Mouse (Mus musculus) heart, postnatal 0 days (tissue): ENCODE measurements around the gene Lrrc4. TPM values are rescaled to one million over a fixed set of nuclear protein-coding genes. Genes with fewer than 3 reads are reported as not detected.

Source experiments
- ATAC-seq: fragments of 200-750 bp; cut with Nextera tagmentation; 2 replicates; pipeline ENCODE4 v1.8.0; 2017; ENCODE audit warnings: low read depth, moderate number of reproducible peaks, moderate library complexity; ENCODE audit not compliant: insufficient read depth
- DNase-seq: peaks from one replicate; pipeline ENCODE4 v3.0.0-alpha.2; 2016; ENCODE audit warnings: low spot score
- H3K27ac ChIP-seq: fragments of 300-500 bp; sonication (generic); 2 replicates; pipeline ENCODE4 v1.5.1; 2014; ENCODE audit warnings: low read depth, mild to moderate bottlenecking
- H3K27me3 ChIP-seq: fragments of 300-500 bp; sonication (generic); 2 replicates; pipeline ENCODE4 v1.6.1; 2014; ENCODE audit warnings: low read length, mixed read lengths; ENCODE audit not compliant: control insufficient read depth, insufficient read depth
- H3K36me3 ChIP-seq: fragments of 300-500 bp; sonication (generic); replicated peaks from 2 replicates; pipeline ENCODE4 v1.6.1; 2014; ENCODE audit warnings: low read length, mixed read lengths; ENCODE audit not compliant: control insufficient read depth, insufficient read depth
- H3K4me1 ChIP-seq: fragments of 300-500 bp; sonication (generic); 2 replicates; pipeline ENCODE4 v1.6.1; 2014; ENCODE audit warnings: antibody characterized with exemption; ENCODE audit not compliant: control insufficient read depth, insufficient read depth
- H3K4me2 ChIP-seq: fragments of 300-500 bp; sonication (generic); 2 replicates; pipeline ENCODE4 v1.6.1; 2014; ENCODE audit warnings: low read depth, mild to moderate bottlenecking, low read length, moderate library complexity
- H3K4me3 ChIP-seq: fragments of 300-500 bp; sonication (generic); 2 replicates; pipeline ENCODE4 v1.5.1; 2014; ENCODE audit warnings: low read depth, low read length
- H3K9ac ChIP-seq: fragments of 300-500 bp; sonication (generic); replicated peaks from 2 replicates; pipeline ENCODE4 v1.6.1; 2014; ENCODE audit warnings: low read depth, low read length, mixed read lengths
- H3K9me3 ChIP-seq: fragments of 300-500 bp; sonication (generic); replicated peaks from 2 replicates; pipeline ENCODE4 v1.6.1; 2016; ENCODE audit warnings: low read length; ENCODE audit not compliant: control insufficient read depth
- CTCF ChIP-seq: IDR thresholded peaks from 2 replicates; pipeline ENCODE4 v1.5.1; 2016; ENCODE audit warnings: antibody characterized with exemption, control low read depth, low read depth
- EP300 ChIP-seq: IDR thresholded peaks from 2 replicates; pipeline ENCODE4 v1.6.1; 2016; ENCODE audit warnings: antibody characterized with exemption, low read depth
- WGBS: fragments of 180-500 bp; shearing (Covaris S2); extraction: QIAGEN DNeasy Blood & Tissue Kit; methylation state at CpG from one replicate; pipeline ENCODE4 v1.1.7; 2014; 5-methylcytosine and 5-hydroxymethylcytosine counted together
- polyA plus RNA-seq: library from polyadenylated mRNA; unstranded; fragments of >200 nt; fragmentation: Nextera tagmentation; extraction: Ambion mirVana; gene quantifications from 2 replicates; pipeline ENCODE4 v1.2.1, GENCODE M21; 2015
- total RNA-seq: library from RNA; depleted of rRNA; stranded (reverse); fragments of >200 nt; gene quantifications from 2 replicates; pipeline ENCODE4 v1.2.3, GENCODE M21; 2014; ENCODE audit warnings: low replicate concordance

The Lrrc4 gene
- total and polyA plus RNA-seq, 2 experiments from 2014 or later, result 0.12 to 1.8 TPM

DNA sequence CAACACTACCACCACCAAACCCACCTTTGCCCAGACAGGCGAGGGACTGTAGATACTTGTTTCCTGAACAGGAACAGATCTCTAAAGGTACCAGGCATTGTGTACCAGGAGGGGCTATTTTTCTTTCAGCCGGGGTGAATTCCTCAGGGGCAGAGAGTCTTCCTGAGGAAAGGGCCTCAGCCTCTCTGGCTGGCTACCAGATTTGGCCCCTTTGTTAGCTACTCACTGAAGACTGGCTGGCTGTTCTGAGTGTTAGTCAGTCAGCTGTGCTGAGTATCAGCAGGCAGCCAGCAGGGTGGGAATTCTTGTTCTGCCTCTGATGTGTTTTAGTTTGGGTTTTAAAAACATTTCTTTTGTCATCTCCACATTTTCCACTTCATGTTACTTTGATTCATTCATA is 198.4 kb downstream of the Lrrc4 start:
- no peak overlapping the region for H3K4me2 ChIP-seq
- TF ChIP-seq CTCF, result no peak
- TF ChIP-seq EP300, result no peak
- ATAC-seq (no peak), DNase-seq (no peak)
- H3K9me3 ChIP-seq, result no peaks in the 10 kb centered on the region
- H3K9ac ChIP-seq, result no peak overlapping the region
- 30% methylated on average over 2 of the region's 2 CpGs for WGBS
- no peaks in the 10 kb centered on the region for H3K36me3 ChIP-seq
- peaks cover 34% of the 10 kb centered on the region for H3K4me1 ChIP-seq
- peak overlapping the region; percentile 2; the same call in 1 of the 2 replicates for H3K27ac ChIP-seq
- H3K27me3 ChIP-seq, result no peaks in the 10 kb centered on the region
- H3K4me3 ChIP-seq, result no peak overlapping the region

DNA sequence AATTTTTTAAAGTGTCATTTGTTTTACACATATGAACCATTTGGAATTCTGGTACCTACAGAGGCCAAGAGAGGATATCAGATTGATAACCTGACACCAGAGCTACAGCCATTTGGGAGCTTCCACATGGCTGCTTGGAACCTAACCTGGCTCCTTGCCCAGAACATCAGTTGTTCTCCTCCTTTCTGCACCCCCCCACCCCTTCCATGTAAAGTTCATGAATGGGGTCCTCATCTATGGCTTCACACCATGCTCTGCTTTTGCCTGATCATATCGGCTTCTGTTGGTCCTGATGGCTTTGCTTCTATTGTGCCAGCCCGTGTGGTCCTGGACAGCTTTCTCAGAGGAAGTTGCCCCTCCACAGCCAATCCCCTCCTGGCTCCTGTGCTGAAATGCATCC is 200.6 kb downstream of the Lrrc4 start:
- ATAC-seq, result no peak
- Histone ChIP-seq H3K27ac (no peak overlapping the region), H3K4me2 (no peak overlapping the region), H3K27me3 (no peaks in the 10 kb centered on the region), H3K9ac (no peak overlapping the region), H3K36me3 (peaks cover 10% of the 10 kb centered on the region), H3K9me3 (no peaks in the 10 kb centered on the region), H3K4me3 (no peak overlapping the region), H3K4me1 (peaks cover 22% of the 10 kb centered on the region)
- 75% methylated on average over 2 of the region's 2 CpGs for WGBS
- TF ChIP-seq EP300 (no peak), CTCF (no peak)
- no peak for DNase-seq

DNA sequence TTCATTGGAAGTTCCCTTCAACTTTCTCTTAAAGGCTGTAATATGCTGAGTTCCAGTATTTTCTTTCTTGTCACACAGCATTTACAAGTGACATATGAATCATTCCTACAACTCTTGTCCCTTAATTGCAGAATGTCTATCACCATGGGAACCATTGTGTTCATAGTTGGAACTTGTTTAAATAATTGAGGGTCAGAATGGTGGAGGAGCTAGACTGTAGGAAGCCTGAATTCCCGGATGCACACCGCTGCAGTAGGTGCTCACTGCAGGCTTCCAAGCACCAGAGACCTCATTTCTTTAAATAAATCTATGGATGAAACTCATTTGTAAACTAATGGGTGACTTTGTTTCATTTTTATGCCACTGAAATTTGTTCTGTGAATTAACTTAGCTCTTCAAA is 201.7 kb downstream of the Lrrc4 start:
- DNase-seq, result no peak
- Histone ChIP-seq H3K4me3 (no peak overlapping the region), H3K27ac (no peak overlapping the region), H3K36me3 (peaks cover 10% of the 10 kb centered on the region), H3K9me3 (no peaks in the 10 kb centered on the region), H3K4me2 (no peak overlapping the region), H3K4me1 (peaks cover 17% of the 10 kb centered on the region), H3K9ac (no peak overlapping the region), H3K27me3 (no peaks in the 10 kb centered on the region)
- ATAC-seq, result no peak
- no peak for TF ChIP-seq EP300
- no peak for TF ChIP-seq CTCF
- WGBS, result 72% methylated on average over 2 of the region's 2 CpGs

DNA sequence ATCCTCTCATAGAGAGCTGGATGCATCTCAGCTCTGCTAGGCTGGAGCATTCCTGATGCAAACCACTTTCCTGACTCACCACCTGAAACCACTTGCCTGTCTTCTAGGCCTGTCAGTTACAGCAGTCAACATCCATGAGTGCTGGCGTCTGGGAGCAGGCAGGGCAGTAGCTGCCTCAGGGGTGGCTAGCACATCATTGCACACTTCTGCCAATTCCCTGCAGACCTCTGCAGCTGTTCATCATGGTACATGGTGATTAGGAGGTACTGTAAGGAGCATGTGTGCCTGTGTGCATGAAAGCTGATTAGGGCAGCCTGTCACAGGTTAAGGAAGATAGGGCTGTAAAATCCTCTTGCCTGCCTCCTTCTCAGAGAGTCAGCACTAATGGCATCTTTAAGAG is 203.1 kb downstream of the Lrrc4 start:
- no peak overlapping the region for H3K4me3 ChIP-seq
- no peak overlapping the region for H3K4me2 ChIP-seq
- DNase-seq (no peak), ATAC-seq (no peak)
- H3K9me3 ChIP-seq, result no peaks in the 10 kb centered on the region
- no peak for TF ChIP-seq EP300
- no peak for TF ChIP-seq CTCF
- no peak overlapping the region for H3K9ac ChIP-seq
- H3K4me1 ChIP-seq, result peaks cover 11% of the 10 kb centered on the region
- H3K27ac ChIP-seq, result no peak overlapping the region
- H3K36me3 ChIP-seq, result peaks cover 10% of the 10 kb centered on the region
- 37% methylated on average over 1 of the region's 1 CpGs for WGBS
- no peaks in the 10 kb centered on the region for H3K27me3 ChIP-seq

DNA sequence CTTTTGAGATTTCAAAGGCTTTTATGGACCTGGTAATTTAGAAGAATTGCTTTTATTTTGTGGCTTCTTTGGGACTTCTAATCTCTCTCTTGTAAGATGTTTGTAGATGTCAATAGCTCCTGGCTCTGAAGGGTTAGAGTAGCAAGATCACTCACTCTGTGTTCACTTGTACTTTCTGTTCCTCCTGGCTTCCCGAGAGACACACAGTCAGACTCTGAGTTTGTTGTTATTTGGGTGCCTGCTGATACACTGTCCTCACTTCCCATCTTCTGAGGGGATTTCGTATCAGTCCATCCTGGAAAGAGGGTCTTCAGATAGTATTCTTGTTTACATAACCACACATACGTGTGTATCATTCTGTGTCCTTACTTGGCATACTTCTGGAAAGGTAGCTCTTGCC is 208.6 kb downstream of the Lrrc4 start:
- DNase-seq (no peak), ATAC-seq (no peak)
- Histone ChIP-seq H3K27me3 (no peaks in the 10 kb centered on the region), H3K9me3 (no peaks in the 10 kb centered on the region), H3K27ac (no peak overlapping the region; the same call in 1 of the 2 replicates), H3K36me3 (peaks cover 10% of the 10 kb centered on the region), H3K4me3 (no peak overlapping the region), H3K4me2 (no peak overlapping the region), H3K4me1 (peaks cover 40% of the 10 kb centered on the region), H3K9ac (no peak overlapping the region)
- TF ChIP-seq CTCF (no peak), EP300 (no peak)
- 66% methylated on average over 3 of the region's 3 CpGs for WGBS

DNA sequence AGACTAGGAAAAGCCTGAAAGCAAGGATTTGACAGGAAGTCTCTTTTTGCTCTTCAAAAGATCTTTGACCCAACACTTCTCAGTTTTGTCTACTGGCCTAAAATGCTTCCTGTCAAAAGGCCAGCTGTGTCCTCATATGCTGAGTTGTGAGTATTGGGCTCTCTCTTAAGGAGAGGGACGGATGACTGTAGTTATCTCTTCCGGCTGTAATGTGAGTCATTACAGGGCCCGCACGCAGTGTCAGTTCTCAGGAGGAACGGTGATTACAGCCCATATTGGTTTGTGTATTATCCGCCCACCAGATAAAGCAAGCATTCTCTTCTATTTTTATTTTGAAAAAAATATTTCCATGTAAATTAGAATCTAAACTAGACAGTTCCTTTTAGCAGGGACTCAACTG is 209.0 kb downstream of the Lrrc4 start:
- H3K27ac ChIP-seq, result no peak overlapping the region; the same call in 1 of the 2 replicates
- no peaks in the 10 kb centered on the region for H3K9me3 ChIP-seq
- no peak overlapping the region for H3K9ac ChIP-seq
- WGBS, result 11% methylated on average over 6 of the region's 6 CpGs
- H3K36me3 ChIP-seq, result peaks cover 10% of the 10 kb centered on the region
- H3K4me1 ChIP-seq, result peaks cover 41% of the 10 kb centered on the region
- TF ChIP-seq CTCF (no peak), EP300 (no peak)
- no peak overlapping the region for H3K4me2 ChIP-seq
- ATAC-seq (peak; percentile 39; the same call in 1 of the 2 replicates), DNase-seq (peak; percentile 59)
- H3K27me3 ChIP-seq, result no peaks in the 10 kb centered on the region
- H3K4me3 ChIP-seq, result no peak overlapping the region
